In genomic region chrX:11664330-11665061, GRCm38 (mm10) we compare ENCODE assay signal across 8 mouse cellular contexts.
DNase-seq lines count a peak whose midpoint lies in the region; ATAC-seq and TF ChIP-seq lines count a peak whose summit lies in the region.

No protein-coding gene starts in this region.

- H3K4me3 ChIP-seq in gastrocnemius, adult 2 months, result peak overlapping the region; percentile 73
- peak overlapping the region; percentile 44 for H3K4me3 ChIP-seq in hindbrain, embryonic 16.5 days (ENCODE audit: low read length)

- ATAC-seq in activated CD4-positive, CD25-positive, alpha-beta regulatory T cell, adult 4 months, result peak; percentile 51
- ATAC-seq in common myeloid progenitor, adult 5-6 weeks (replicated peaks; ENCODE audit: low read depth, poor library complexity, severe bottlenecking), result peak; percentile 76
- peak; percentile 89 for ATAC-seq in hindbrain, embryonic 16.5 days
- peak; percentile 57 for ATAC-seq in megakaryocyte-erythroid progenitor cell, adult 5-6 weeks (replicated peaks; ENCODE audit: low FRiP score, low TSS enrichment, poor library complexity, severe bottlenecking)

- peak overlapping the region; percentile 83 for H3K27ac ChIP-seq in gastrocnemius, adult 2 months
- H3K27ac ChIP-seq in hindbrain, embryonic 16.5 days (ENCODE audit: low read depth, low read length), result peak overlapping the region; percentile 72

- TF ChIP-seq CTCF in gastrocnemius, adult 2 months (IDR thresholded peaks at IDR 0.05), result no peak

- H3K9ac ChIP-seq in hindbrain, embryonic 16.5 days (ENCODE audit: low read depth, low read length), result peak overlapping the region; percentile 74

- intact Hi-C loops in gastrocnemius, adult 2 months (cut with DNase I), result loop anchor here (5.0 to 10.0 kb wide), 2 partner anchors 63 to 470 kb away; no protein-coding TSS in a partner anchor
- intact Hi-C loops in left cerebral cortex, postnatal 25 days (cut with DNase I), result loop anchor here (10.0 kb wide), 3 partner anchors 140 to 420 kb away; no protein-coding TSS in a partner anchor

- 0 out of 2 replicates have a peak, but pooled peaks cover 2% of the 10 kb centered on the region for H3K9me3 ChIP-seq in hindbrain, embryonic 16.5 days (ENCODE audit: control insufficient read depth, low read length)

- H3K36me3 ChIP-seq in hindbrain, embryonic 16.5 days (ENCODE audit: control insufficient read depth, insufficient read depth, low read length), result no peaks in the 10 kb centered on the region

- H3K4me2 ChIP-seq in hindbrain, embryonic 16.5 days (ENCODE audit: low read length), result peak overlapping the region; percentile 77

- H3K4me1 ChIP-seq in hindbrain, embryonic 16.5 days (ENCODE audit: control insufficient read depth, insufficient read depth, low read depth, low read length), result peaks cover 6% of the 10 kb centered on the region

- peak; percentile 80 for DNase-seq in gastrocnemius, adult 2 months
- DNase-seq in left cerebral cortex, postnatal 25 days (ENCODE audit: low spot score in 2 of 2), result peak; percentile 46 to 58
- peak; percentile 8 to 32 for DNase-seq in right cerebral cortex, postnatal 36 days (ENCODE audit: low spot score in 2 of 2)
- DNase-seq in adipocyte (ENCODE audit: low spot score), result no peak

- no peaks in the 10 kb centered on the region; the same call in 1 of the 2 replicates for H3K27me3 ChIP-seq in hindbrain, embryonic 16.5 days (replicated peaks; ENCODE audit: control insufficient read depth, insufficient read depth, low read length)

- WGBS in hindbrain, embryonic 16.5 days, result 11% methylated on average over 17 of the region's 68 CpGs
